Mouse (Mus musculus) ES-Bruce4 (cell line): ENCODE results near the gene Laptm5.

Experiments used
- CTCF ChIP-seq: IDR thresholded peaks from one replicate; pipeline ENCODE4 v1.8.1; 2011; ENCODE audit warnings: low read depth, low read length
- EP300 ChIP-seq: IDR thresholded peaks from 2 replicates; pipeline ENCODE4 v1.6.1; 2011; ENCODE audit warnings: low read depth, low read length; ENCODE audit not compliant: insufficient read depth
- POLR2A ChIP-seq: IDR thresholded peaks from one replicate; pipeline ENCODE4 v1.8.1; 2011; ENCODE audit warnings: low read length; ENCODE audit not compliant: insufficient read depth

DNA sequence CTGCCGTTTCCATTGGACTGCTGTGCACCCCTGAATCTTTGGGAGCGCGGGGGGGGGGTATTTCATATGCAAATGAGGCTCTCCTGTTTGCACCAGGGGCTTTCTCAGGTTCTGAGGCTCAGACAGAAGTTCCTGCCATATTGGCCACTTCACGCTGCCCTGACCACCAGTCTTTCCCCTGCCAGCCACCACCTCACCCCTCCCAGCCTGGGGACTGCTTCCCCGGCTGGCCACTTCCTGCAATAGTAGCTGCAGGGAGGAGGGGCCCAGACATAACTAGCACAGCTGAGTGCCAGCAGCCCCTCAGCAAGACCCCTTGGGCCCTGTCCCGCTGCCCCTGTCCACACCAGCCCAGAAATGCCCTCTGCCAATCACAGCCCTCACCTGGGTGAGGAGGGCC, 13.3 kb downstream of the Laptm5 start:
- no peak for TF ChIP-seq CTCF
- TF ChIP-seq POLR2A: no peak
- no peak for TF ChIP-seq EP300
